Mouse (Mus musculus): ENCODE measurements around the gene Pnmt.

- TF ChIP-seq CTCF (IDR thresholded peaks at IDR 0.05; ENCODE audit: low read depth) = no peak
- TF ChIP-seq EP300 (IDR thresholded peaks at IDR 0.05; ENCODE audit: low read depth) = no peak
Measured at GRCm38 (mm10) chr11:98408872-98409271, 22.6 kb downstream of the Pnmt start.

Measured in heart, postnatal 0 days (tissue).